Mouse (Mus musculus): ENCODE measurements around the gene Nup62cl. TPM values are rescaled to one million over a fixed set of nuclear protein-coding genes. Genes with fewer than 3 reads are reported as not detected.
A peak's percentile ranks its signal among the peaks of the same experiment; 100 is the strongest.

The Nup62cl gene
- polyA plus RNA-seq, 1 experiment: 181 TPM

DNA sequence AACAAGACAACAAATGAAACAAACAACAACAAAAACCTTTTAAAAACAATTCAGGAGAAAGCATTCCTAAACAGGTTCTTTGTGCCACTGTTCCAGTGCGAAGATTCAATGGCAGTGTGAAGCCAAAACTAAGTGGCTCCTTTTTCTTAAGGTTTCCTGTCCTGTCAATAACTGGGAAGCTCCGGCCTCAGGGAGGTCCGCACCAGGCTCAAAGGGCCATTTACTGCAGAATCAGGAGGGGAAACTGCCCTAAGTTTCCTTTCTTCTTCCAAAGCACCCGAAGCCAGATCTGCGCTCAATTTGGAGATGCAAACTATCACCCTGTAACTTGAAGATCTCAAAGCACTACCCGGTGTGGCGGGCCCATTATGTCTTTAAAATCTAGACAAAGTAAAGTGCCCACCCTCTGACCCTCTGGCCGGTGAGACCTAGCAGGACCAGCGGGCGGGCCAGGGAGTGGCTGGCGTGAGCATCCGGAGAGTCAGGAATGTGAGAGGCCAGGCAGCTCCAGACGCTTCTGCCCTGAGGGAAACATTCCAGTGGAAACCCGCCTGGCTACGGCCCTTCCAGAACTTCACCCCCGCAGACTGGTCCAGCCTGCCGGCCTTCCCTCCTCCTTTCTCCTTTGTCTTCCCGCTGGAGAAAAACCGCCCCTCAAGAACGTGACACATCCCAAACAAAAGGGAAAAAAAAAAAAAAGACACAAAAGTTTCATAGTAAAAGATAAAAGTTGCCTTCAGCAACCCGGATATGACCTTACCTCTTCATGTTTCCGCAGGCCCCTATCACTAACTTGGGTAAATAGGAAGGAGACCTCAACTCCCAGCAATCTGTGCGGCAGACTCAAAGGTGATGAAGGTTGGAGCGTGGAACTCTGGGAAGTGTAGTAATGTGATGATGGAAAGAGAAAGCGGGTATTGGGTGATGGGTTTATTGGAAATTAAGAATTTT is 64.5 kb downstream of the Nup62cl start, which contains the start of gene Rbm41:
TSS of gene Rbm41 (minus strand) at position 856 of the 951 bp plus-strand sequence.
- TF ChIP-seq POLR2A (IDR thresholded peaks at IDR 0.05; ENCODE audit: insufficient read depth, low read length) (no peak), CTCF (IDR thresholded peaks at IDR 0.05; ENCODE audit: low read depth, low read length) (no peak), EP300 (IDR thresholded peaks at IDR 0.05; ENCODE audit: insufficient read depth, low read depth, low read length) (peak; percentile 95)
- peak within 1 kb of the TSS; percentile 76 for H3K4me3 ChIP-seq (ENCODE audit: low read depth, low read length)
- H3K27ac ChIP-seq (ENCODE audit: insufficient read depth, low read length): peak within 1 kb of the TSS; percentile 97
- peaks cover 7% of the 10 kb centered on the region for H3K4me1 ChIP-seq (ENCODE audit: control insufficient read depth, insufficient read depth, low read length)
- H3K27me3 ChIP-seq (ENCODE audit: control insufficient read depth, insufficient read depth, low read length, poor library complexity, severe bottlenecking): no peaks in the 10 kb centered on the region
- H3K36me3 ChIP-seq (ENCODE audit: control insufficient read depth, insufficient read depth, low read length, poor library complexity, severe bottlenecking): peaks cover 3% of the 10 kb centered on the region
- no peaks in the 10 kb centered on the region for H3K9me3 ChIP-seq (replicated peaks; ENCODE audit: control insufficient read depth, insufficient read depth, low read length, poor library complexity, severe bottlenecking)
- peak within 1 kb of the TSS; percentile 52 for H3K9ac ChIP-seq (ENCODE audit: low read depth, poor library complexity, severe bottlenecking)

DNA sequence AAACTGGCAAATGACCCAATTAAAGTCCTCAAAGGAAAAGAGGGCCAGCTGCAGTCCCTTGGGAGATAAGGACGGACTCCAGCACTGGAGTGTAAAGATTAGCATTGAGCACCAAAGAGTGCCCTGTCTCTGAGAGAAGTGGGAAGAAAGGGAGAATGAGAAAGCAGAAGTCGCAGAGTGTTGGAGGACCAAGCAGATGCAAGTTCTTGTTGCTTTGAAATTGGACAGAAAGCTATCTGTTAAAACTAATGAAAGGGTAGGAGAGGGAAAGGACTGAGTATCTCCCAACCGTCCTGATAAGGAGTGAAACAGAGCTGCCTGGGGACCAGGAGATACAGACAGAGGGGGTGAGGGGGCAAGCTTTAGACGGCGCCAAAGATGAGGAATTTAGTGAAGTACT is 80.4 kb downstream of the Nup62cl start:
- Histone ChIP-seq H3K4me3 (ENCODE audit: low read depth, low read length) (no peak overlapping the region), H3K27me3 (ENCODE audit: control insufficient read depth, insufficient read depth, low read length, poor library complexity, severe bottlenecking) (no peaks in the 10 kb centered on the region), H3K9ac (ENCODE audit: low read depth, poor library complexity, severe bottlenecking) (no peak overlapping the region), H3K27ac (ENCODE audit: insufficient read depth, low read length) (no peak overlapping the region), H3K4me1 (ENCODE audit: control insufficient read depth, insufficient read depth, low read length) (no peaks in the 10 kb centered on the region), H3K9me3 (replicated peaks; ENCODE audit: control insufficient read depth, insufficient read depth, low read length, poor library complexity, severe bottlenecking) (no peaks in the 10 kb centered on the region), H3K36me3 (ENCODE audit: control insufficient read depth, insufficient read depth, low read length, poor library complexity, severe bottlenecking) (0 out of 2 replicates have a peak, but pooled peaks cover 2% of the 10 kb centered on the region)
- no peak for TF ChIP-seq POLR2A (IDR thresholded peaks at IDR 0.05; ENCODE audit: insufficient read depth, low read length)
- TF ChIP-seq CTCF (IDR thresholded peaks at IDR 0.05; ENCODE audit: low read depth, low read length): no peak
- TF ChIP-seq EP300 (IDR thresholded peaks at IDR 0.05; ENCODE audit: insufficient read depth, low read depth, low read length): no peak

Other genes starting within 250 kb of the Nup62cl start
- gene Morc4, start 191.0 kb downstream of the Nup62cl start, polyA plus RNA-seq (2011; ENCODE audit: insufficient read depth, insufficient read length, low read depth, missing spikeins): 19.2 and 24.3 TPM in 2 replicates
- 20.1 and 24.4 TPM in 2 replicates for gene Rbm41, start 64.1 kb downstream of the Nup62cl start, polyA plus RNA-seq (2011; ENCODE audit: insufficient read depth, insufficient read length, low read depth, missing spikeins)
- not detected in 2 replicates for gene Pih1h3b, start 167 bp upstream of the Nup62cl start, polyA plus RNA-seq (2011; ENCODE audit: insufficient read depth, insufficient read length, low read depth, missing spikeins)

Measured in ES-Bruce4 (cell line).